Mouse (Mus musculus) cerebellum, adult (tissue): ENCODE results near the gene Syncrip.
"Not testable (repeated sequence)": the region's sequence is repeated elsewhere in the genome, so short reads cannot be mapped to it uniquely, and the experiment has no call there.

Experiments
- ATAC-seq: cut with Nextera tagmentation; 2 replicates; pipeline ENCODE4 v1.9.2; 2017; ENCODE audit warnings: mild to moderate bottlenecking, moderate library complexity, mixed read lengths; ENCODE audit not compliant: insufficient number of reproducible peaks, low FRiP score, low TSS enrichment

Gene Syncrip

GRCm38 (mm10) chr9:88484531-88484930, 2.2 kb upstream of the Syncrip start:
- ATAC-seq: no peak

- peak; percentile 67 for ATAC-seq
Measured at GRCm38 (mm10) chr9:88482829-88483396, 539 bp upstream of the Syncrip start.

- peak; percentile 23 for ATAC-seq
Measured at GRCm38 (mm10) chr9:88481791-88482160, 598 bp downstream of the Syncrip start.

- peak; percentile 5 for ATAC-seq
Measured at GRCm38 (mm10) chr9:88481061-88481790, 1.1 kb downstream of the Syncrip start.

- ATAC-seq: no peak
Measured at GRCm38 (mm10) chr9:88480120-88480519, 2.3 kb downstream of the Syncrip start.

GRCm38 (mm10) chr9:88476138-88476537, 6.2 kb downstream of the Syncrip start:
- no peak for ATAC-seq

- ATAC-seq: not testable (repeated sequence)
Measured at GRCm38 (mm10) chr9:88461017-88461416, 21.4 kb downstream of the Syncrip start.

GRCm38 (mm10) chr9:88439991-88440390, 42.4 kb downstream of the Syncrip start:
- no peak for ATAC-seq

- ATAC-seq: no peak; the same call in 1 of the 2 replicates
Measured at GRCm38 (mm10) chr9:88439238-88439600, 43.2 kb downstream of the Syncrip start.

GRCm38 (mm10) chr9:88438555-88439237, 43.7 kb downstream of the Syncrip start, which contains the start of gene Snx14:
Gene Snx14, minus strand, starts transcription at chr9:88438958.
- ATAC-seq: peak; percentile 99

- ATAC-seq: peak; percentile 22
Measured at GRCm38 (mm10) chr9:88438237-88438554, 44.2 kb downstream of the Syncrip start.

- ATAC-seq: no peak
Measured at GRCm38 (mm10) chr9:88437342-88438236, 44.8 kb downstream of the Syncrip start.

- no peak for ATAC-seq
Measured at GRCm38 (mm10) chr9:88424356-88424755, 58.0 kb downstream of the Syncrip start.

GRCm38 (mm10) chr9:88422428-88422827, 59.9 kb downstream of the Syncrip start:
- ATAC-seq: no peak

GRCm38 (mm10) chr9:88416752-88417151, 65.6 kb downstream of the Syncrip start:
- no peak for ATAC-seq

GRCm38 (mm10) chr9:88409978-88410377, 72.4 kb downstream of the Syncrip start:
- ATAC-seq: no peak

- no peak for ATAC-seq
Measured at GRCm38 (mm10) chr9:88404515-88404914, 77.9 kb downstream of the Syncrip start.

GRCm38 (mm10) chr9:88404088-88404487, 78.3 kb downstream of the Syncrip start:
- no peak for ATAC-seq

- ATAC-seq: no peak
Measured at GRCm38 (mm10) chr9:88398461-88398860, 83.9 kb downstream of the Syncrip start.
